Mouse (Mus musculus) heart, adult 2 months (tissue): ENCODE measurements around the gene Stk40.

Experiments
- CTCF ChIP-seq: fragments of 200-600 bp; IDR thresholded peaks from 2 replicates; pipeline ENCODE4 v1.8.1; 2022; ENCODE audit warnings: antibody characterized with exemption, mild to moderate bottlenecking, moderate library complexity
- POLR2A ChIP-seq: fragments of 200-500 bp; IDR thresholded peaks from 2 replicates; pipeline ENCODE4 v1.6.1; 2011; ENCODE audit warnings: mild to moderate bottlenecking, low read depth, low read length, control low read depth; ENCODE audit not compliant: insufficient read depth

DNA sequence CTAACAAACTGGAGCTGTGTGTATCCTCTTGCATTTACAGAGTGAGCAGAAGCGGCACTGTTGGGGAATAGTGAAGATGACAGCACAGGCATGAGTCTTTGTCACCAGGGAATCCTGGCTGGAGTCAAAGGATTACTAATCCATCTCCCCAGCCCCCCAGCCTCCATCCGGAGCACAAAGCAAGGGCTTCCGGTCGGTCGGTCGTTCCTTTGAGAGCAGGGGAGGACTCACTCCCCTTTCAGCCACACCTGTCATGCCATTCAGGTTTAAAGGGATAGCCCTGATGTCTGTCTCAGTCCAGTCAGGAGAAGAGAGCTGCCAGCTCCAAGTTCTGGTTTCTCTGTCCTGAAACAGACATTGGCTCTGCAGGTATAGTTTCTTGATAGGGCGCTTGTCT is 7.4 kb downstream of the Stk40 start:
- TF ChIP-seq CTCF (no peak), POLR2A (no peak)
